Mouse (Mus musculus) limb, embryonic 11.5 days (tissue): ENCODE measurements around the gene Zfp945. TPM values are rescaled to one million over a fixed set of nuclear protein-coding genes. Genes with fewer than 3 reads are reported as not detected.
"Not testable (repeated sequence)": the region's sequence is repeated elsewhere in the genome, so short reads cannot be mapped to it uniquely, and the experiment has no call there.

Experiments
- ATAC-seq: fragments of 200-750 bp; cut with Nextera tagmentation; 2 replicates; pipeline ENCODE4 v1.8.0; 2017; ENCODE audit warnings: low read depth; ENCODE audit not compliant: insufficient number of reproducible peaks, low FRiP score, low TSS enrichment
- DNase-seq: peaks from one replicate; pipeline ENCODE4 v3.0.0-alpha.2; 2015; ENCODE audit warnings: low spot score
- H3K27ac ChIP-seq: fragments of 300-500 bp; sonication (generic); replicated peaks from 2 replicates; pipeline ENCODE4 v1.5.1; 2014; ENCODE audit warnings: low read depth, mild to moderate bottlenecking, low read length
- H3K27me3 ChIP-seq: fragments of 300-500 bp; sonication (generic); 2 replicates; pipeline ENCODE4 v1.6.1; 2014; ENCODE audit warnings: mild to moderate bottlenecking, low read length, mixed read lengths; ENCODE audit not compliant: control insufficient read depth, insufficient read depth
- H3K36me3 ChIP-seq: fragments of 300-500 bp; sonication (generic); 2 replicates; pipeline ENCODE4 v1.6.1; 2014; ENCODE audit warnings: mild to moderate bottlenecking, low read length, moderate library complexity, mixed read lengths; ENCODE audit not compliant: control insufficient read depth, insufficient read depth
- H3K4me1 ChIP-seq: fragments of 300-500 bp; sonication (generic); 2 replicates; pipeline ENCODE4 v1.6.1; 2014; ENCODE audit warnings: low read length, mixed read lengths; ENCODE audit not compliant: control insufficient read depth, insufficient read depth
- H3K4me2 ChIP-seq: fragments of 300-500 bp; sonication (generic); 2 replicates; pipeline ENCODE4 v1.6.1; 2014; ENCODE audit warnings: low read depth, mild to moderate bottlenecking, moderate library complexity; ENCODE audit not compliant: severe bottlenecking
- H3K4me3 ChIP-seq: fragments of 300-500 bp; sonication (generic); 2 replicates; pipeline ENCODE4 v1.5.1; 2014; ENCODE audit warnings: low read depth, low read length
- H3K9ac ChIP-seq: fragments of 300-500 bp; sonication (generic); 2 replicates; pipeline ENCODE4 v1.6.1; 2014; ENCODE audit warnings: mild to moderate bottlenecking, low read length
- H3K9me3 ChIP-seq: fragments of 300-500 bp; sonication (generic); 2 replicates; pipeline ENCODE4 v1.6.1; 2016; ENCODE audit warnings: low read length; ENCODE audit not compliant: control insufficient read depth
- WGBS: fragments of 180-500 bp; shearing (Covaris S2); extraction: QIAGEN DNeasy Blood & Tissue Kit; methylation state at CpG from one replicate; pipeline ENCODE4 v1.1.7; 2014; 5-methylcytosine and 5-hydroxymethylcytosine counted together
- polyA plus RNA-seq: library from polyadenylated mRNA; unstranded; fragments of >200 nt; fragmentation: Nextera tagmentation; extraction: Ambion mirVana; gene quantifications from 2 replicates; pipeline ENCODE4 v1.2.1, GENCODE M21; 2014

Gene Zfp945
- polyA plus RNA-seq: 22.1 and 23.6 TPM in 2 replicates

- peak; percentile 76 for DNase-seq
- H3K4me2 ChIP-seq: peak within 1 kb of the TSS; percentile 58
- H3K36me3 ChIP-seq: peaks cover 6% of the 10 kb centered on the region; the same call in 1 of the 2 replicates
- WGBS: under 1% methylated on average over 20 of the region's 20 CpGs
- peak within 1 kb of the TSS; percentile 64 for H3K4me3 ChIP-seq
- peak within 1 kb of the TSS; percentile 84 for H3K9ac ChIP-seq
- peak within 1 kb of the TSS; percentile 76 for H3K27ac ChIP-seq
- ATAC-seq: peak; percentile 99
- no peaks in the 10 kb centered on the region for H3K9me3 ChIP-seq
- no peaks in the 10 kb centered on the region for H3K27me3 ChIP-seq
- no peaks in the 10 kb centered on the region; the same call in 1 of the 2 replicates for H3K4me1 ChIP-seq
These were observed at the start of gene Zfp945 for GRCm38 (mm10) chr17:22866845-22867481. Gene Zfp945, minus strand, starts transcription at chr17:22867134.

GRCm38 (mm10) chr17:22888302-22888701, 21.4 kb upstream of the Zfp945 start:
- Histone ChIP-seq H3K36me3 (no peaks in the 10 kb centered on the region), H3K27ac (no peak overlapping the region), H3K27me3 (no peaks in the 10 kb centered on the region), H3K9me3 (no peaks in the 10 kb centered on the region), H3K4me3 (no peak overlapping the region), H3K4me1 (no peaks in the 10 kb centered on the region), H3K9ac (no peak overlapping the region), H3K4me2 (no peak overlapping the region)
- 87% methylated on average over 3 of the region's 3 CpGs for WGBS
- no peak for ATAC-seq
- no peak for DNase-seq

- no peak overlapping the region for H3K4me2 ChIP-seq
- no peak overlapping the region for H3K27ac ChIP-seq
- no peaks in the 10 kb centered on the region for H3K36me3 ChIP-seq
- H3K4me3 ChIP-seq: no peak overlapping the region
- DNase-seq: no peak
- H3K9ac ChIP-seq: no peak overlapping the region
- WGBS: 71% methylated on average over 10 of the region's 10 CpGs
- no peak for ATAC-seq
- no peaks in the 10 kb centered on the region for H3K9me3 ChIP-seq
- no peaks in the 10 kb centered on the region for H3K27me3 ChIP-seq
- H3K4me1 ChIP-seq: no peaks in the 10 kb centered on the region
These were observed 17.2 kb upstream of the Zfp945 start for GRCm38 (mm10) chr17:22884059-22884698.

GRCm38 (mm10) chr17:22877427-22878307, 10.7 kb upstream of the Zfp945 start:
- H3K9ac ChIP-seq: no peak overlapping the region
- H3K4me2 ChIP-seq: no peak overlapping the region
- H3K36me3 ChIP-seq: no peaks in the 10 kb centered on the region
- WGBS: 95% methylated on average over 10 of the region's 11 CpGs
- no peak overlapping the region for H3K27ac ChIP-seq
- H3K4me1 ChIP-seq: no peaks in the 10 kb centered on the region
- no peak overlapping the region for H3K4me3 ChIP-seq
- DNase-seq: no peak
- no peak for ATAC-seq
- H3K9me3 ChIP-seq: 0 out of 2 replicates have a peak, but pooled peaks cover 3% of the 10 kb centered on the region
- H3K27me3 ChIP-seq: no peaks in the 10 kb centered on the region

GRCm38 (mm10) chr17:22876316-22876715, 9.4 kb upstream of the Zfp945 start:
- no peak for ATAC-seq
- WGBS: 93% methylated on average over 20 of the region's 20 CpGs

GRCm38 (mm10) chr17:22875549-22875948, 8.6 kb upstream of the Zfp945 start:
- H3K9ac ChIP-seq, DNase-seq, H3K27ac ChIP-seq, H3K4me1 ChIP-seq, H3K27me3 ChIP-seq, H3K4me3 ChIP-seq, H3K36me3 ChIP-seq, H3K4me2 ChIP-seq, ATAC-seq, H3K9me3 ChIP-seq: not testable (repeated sequence)
- WGBS: 83% methylated on average over 4 of the region's 4 CpGs

More at GRCm38 (mm10) chr17:22876316-22876715, 9.4 kb upstream of the Zfp945 start:
- no peak overlapping the region for H3K9ac ChIP-seq
- no peaks in the 10 kb centered on the region for H3K4me1 ChIP-seq
- H3K27me3 ChIP-seq: no peaks in the 10 kb centered on the region
- H3K4me2 ChIP-seq: no peak overlapping the region
- H3K9me3 ChIP-seq: 0 out of 2 replicates have a peak, but pooled peaks cover 3% of the 10 kb centered on the region
- no peak overlapping the region for H3K4me3 ChIP-seq
- H3K27ac ChIP-seq: no peak overlapping the region
- no peak for DNase-seq
- H3K36me3 ChIP-seq: no peaks in the 10 kb centered on the region

- Histone ChIP-seq H3K27ac (peak overlapping the region; percentile 76), H3K4me1 (no peaks in the 10 kb centered on the region; the same call in 1 of the 2 replicates), H3K36me3 (peaks cover 6% of the 10 kb centered on the region; the same call in 1 of the 2 replicates), H3K4me3 (peak overlapping the region; percentile 64), H3K4me2 (peak overlapping the region; percentile 58), H3K9ac (peak overlapping the region; percentile 84), H3K27me3 (no peaks in the 10 kb centered on the region), H3K9me3 (no peaks in the 10 kb centered on the region)
- WGBS: 6% methylated on average over 10 of the region's 10 CpGs
- no peak for DNase-seq
- ATAC-seq: no peak; the same call in 1 of the 2 replicates
These were observed 501 bp downstream of the Zfp945 start for GRCm38 (mm10) chr17:22866421-22866844.

- H3K27me3 ChIP-seq: no peaks in the 10 kb centered on the region
- DNase-seq (no peak), ATAC-seq (no peak)
- H3K9ac ChIP-seq: no peak overlapping the region
- no peak overlapping the region for H3K4me2 ChIP-seq
- no peaks in the 10 kb centered on the region for H3K36me3 ChIP-seq
- no peak overlapping the region for H3K27ac ChIP-seq
- H3K4me1 ChIP-seq: no peaks in the 10 kb centered on the region
- 86% methylated on average over 4 of the region's 4 CpGs for WGBS
- H3K4me3 ChIP-seq: no peak overlapping the region
- H3K9me3 ChIP-seq: no peaks in the 10 kb centered on the region
These were observed 45.8 kb downstream of the Zfp945 start for GRCm38 (mm10) chr17:22821166-22821565.
